In genomic region chr19:60466953-60467570, GRCm38 (mm10) we compare ENCODE assay signal across 9 mouse cellular contexts. TPM values are rescaled to one million over a fixed set of nuclear protein-coding genes. Genes with fewer than 3 reads are reported as not detected.
A peak's percentile ranks its signal among the peaks of the same experiment; 100 is the strongest.
DNase-seq lines count a peak whose midpoint lies in the region; ATAC-seq and TF ChIP-seq lines count a peak whose summit lies in the region.
"Had no signal": no experiment of that assay in that cellular context is flagged by ENCODE, and none has a peak within 500 bp of the region (broad histone marks: within the 10 kb centered on the region; RNA-seq: fewer than 3 reads in every experiment).

No protein-coding gene starts in this region.

- no peak overlapping the region for H3K27ac ChIP-seq in heart, embryonic 10.5 days
- H3K27ac ChIP-seq in liver, adult 2 months (replicated peaks; ENCODE audit: insufficient read depth, low read depth, low read length): no peak overlapping the region

- H3K4me3 ChIP-seq in heart, embryonic 10.5 days: peak overlapping the region; percentile 49
- peak overlapping the region; percentile 32; the same call in 1 of the 2 replicates for H3K4me3 ChIP-seq in liver, adult 2 months (ENCODE audit: insufficient read depth, low read depth, low read length)

- TF ChIP-seq CTCF in liver, adult 2 months (IDR thresholded peaks at IDR 0.05; ENCODE audit: low read depth, low read length): peak; percentile 81

- no peaks in the 10 kb centered on the region for H3K9me3 ChIP-seq in heart, embryonic 10.5 days

- TF ChIP-seq POLR2A in liver, adult 2 months (IDR thresholded peaks at IDR 0.05; ENCODE audit: extremely low read depth, insufficient read depth, low read length): no peak

- H3K79me2 ChIP-seq in liver, adult 2 months (ENCODE audit: control insufficient read depth, insufficient read depth, low read length): no peaks in the 10 kb centered on the region

- peaks cover 57% of the 10 kb centered on the region for H3K27me3 ChIP-seq in heart, embryonic 10.5 days (ENCODE audit: insufficient read depth, poor library complexity, severe bottlenecking)
- H3K27me3 ChIP-seq in liver, adult 2 months (ENCODE audit: control insufficient read depth, insufficient read depth, low read length): peaks cover 18% of the 10 kb centered on the region

- DNase-seq in layer of hippocampus, adult 11-12 months (ENCODE audit: low spot score): peak; percentile 64
- DNase-seq in layer of hippocampus, adult 9-10 months (ENCODE audit: low spot score): no peak
- peak; percentile 72 for DNase-seq in embryo, embryonic 9.5 days (ENCODE audit: extremely low spot score)
- DNase-seq in heart, embryonic 10.5 days (ENCODE audit: low spot score): peak; percentile 87
- DNase-seq in kidney, adult 9 months: peak; percentile 59
- DNase-seq in liver, adult 2 months (ENCODE audit: extremely low read depth, low read depth, low spot score): peak; percentile 57
- peak; percentile 40 to 81 for DNase-seq in spleen, postnatal 4 days (ENCODE audit: low spot score in 2 of 2)

- WGBS in heart, embryonic 10.5 days: 3% methylated on average over 41 of the region's 41 CpGs
- WGBS in liver, adult 2 months: 6% methylated on average over 41 of the region's 41 CpGs

- no peaks in the 10 kb centered on the region for H3K36me3 ChIP-seq in heart, embryonic 10.5 days
- H3K36me3 ChIP-seq in liver, adult 2 months (ENCODE audit: control insufficient read depth, insufficient read depth, low read length): no peaks in the 10 kb centered on the region

- H3K9ac ChIP-seq in liver, adult 2 months (ENCODE audit: low read depth, low read length): no peak overlapping the region

- peaks cover 11% of the 10 kb centered on the region for H3K4me1 ChIP-seq in heart, embryonic 10.5 days
- 0 out of 2 replicates have a peak, but pooled peaks cover 3% of the 10 kb centered on the region for H3K4me1 ChIP-seq in liver, adult 2 months (ENCODE audit: control insufficient read depth, insufficient read depth, low read length)

- ATAC-seq in monocyte, adult 5-6 weeks (replicated peaks; ENCODE audit: insufficient number of reproducible peaks, low FRiP score, low TSS enrichment, poor library complexity, severe bottlenecking): peak; percentile 66; the same call in 1 of the 2 replicates

RNA-seq across cellular contexts. Expression of gene Prlhr, which starts 1.0 kb away (rescaled TPM):
- not detected in 2 replicates for polyA plus RNA-seq in heart, embryonic 10.5 days (2016; fragmentation: Nextera tagmentation; extraction: Ambion mirVana)
- total RNA-seq in liver, adult 2 months (2014; rRNA removed): not detected in 2 replicates
- not detected in 2 replicates for polyA plus RNA-seq in liver, adult 2 months (2012; rRNA removed)
- total RNA-seq in monocyte, adult 5-6 weeks (2017): not detected in 3 replicates
- polyA plus RNA-seq: C2C12 had no signal
